Comparison of ENCODE assay signal across 27 mouse cellular contexts in genomic region chr12:16016621-16017020, GRCm38 (mm10).
DNase-seq lines count a peak whose midpoint lies in the region; ATAC-seq and TF ChIP-seq lines count a peak whose summit lies in the region.
"Had no signal": no experiment of that assay in that cellular context is flagged by ENCODE, and none has a peak within 500 bp of the region (broad histone marks: within the 10 kb centered on the region; RNA-seq: fewer than 3 reads in every experiment).

No protein-coding gene starts in this region.

- no peaks in the 10 kb centered on the region for H3K27me3 ChIP-seq in heart, embryonic 13.5 days (replicated peaks)
- H3K27me3 ChIP-seq in heart, embryonic 15.5 days: no peaks in the 10 kb centered on the region
- no peaks in the 10 kb centered on the region for H3K27me3 ChIP-seq in midbrain, postnatal 0 days (ENCODE audit: insufficient read depth, low read length)
- H3K27me3 ChIP-seq: embryonic facial prominence, embryonic 13.5 days; forebrain, embryonic 12.5 days; forebrain, embryonic 15.5 days had no signal

- H3K4me3 ChIP-seq in heart, embryonic 13.5 days: no peak overlapping the region
- no peak overlapping the region for H3K4me3 ChIP-seq in heart, embryonic 15.5 days
- H3K4me3 ChIP-seq in midbrain, postnatal 0 days (ENCODE audit: low read depth, low read length): no peak overlapping the region
- H3K4me3 ChIP-seq: embryonic facial prominence, embryonic 10.5 days; embryonic facial prominence, embryonic 13.5 days; erythroblast, embryonic 14.5 days; forebrain, embryonic 12.5 days; forebrain, embryonic 15.5 days had no signal

- H3K36me3 ChIP-seq in heart, embryonic 13.5 days: no peaks in the 10 kb centered on the region
- H3K36me3 ChIP-seq in heart, embryonic 15.5 days: no peaks in the 10 kb centered on the region
- no peaks in the 10 kb centered on the region for H3K36me3 ChIP-seq in midbrain, postnatal 0 days (ENCODE audit: insufficient read depth, low read length)
- H3K36me3 ChIP-seq: embryonic facial prominence, embryonic 10.5 days; embryonic facial prominence, embryonic 13.5 days; forebrain, embryonic 12.5 days; forebrain, embryonic 15.5 days had no signal

- H3K4me1 ChIP-seq in heart, embryonic 13.5 days: peaks cover 25% of the 10 kb centered on the region
- H3K4me1 ChIP-seq in heart, embryonic 15.5 days (replicated peaks): peaks cover 21% of the 10 kb centered on the region
- H3K4me1 ChIP-seq in midbrain, postnatal 0 days (ENCODE audit: insufficient read depth, low read length): no peaks in the 10 kb centered on the region
- H3K4me1 ChIP-seq: forebrain, embryonic 15.5 days had no signal

- no peak for ATAC-seq in heart, embryonic 13.5 days (ENCODE audit: extremely low read depth, insufficient number of reproducible peaks, low FRiP score, low TSS enrichment)
- peak; percentile 80 for ATAC-seq in heart, embryonic 15.5 days (replicated peaks; ENCODE audit: insufficient number of reproducible peaks, insufficient read depth, low FRiP score, low read depth)
- ATAC-seq in midbrain, postnatal 0 days (ENCODE audit: low FRiP score): no peak
- ATAC-seq: CD4-positive, CD25-positive, alpha-beta regulatory T cell, adult 4 months; forebrain, embryonic 15.5 days; hindbrain, postnatal 0 days; inflammation-experienced regulatory T-cells, adult 6 months; intestine, embryonic 16.5 days had no signal

- peak; percentile 38 for DNase-seq in heart, adult 8-10 months (ENCODE audit: low spot score)
- DNase-seq in heart, postnatal 36 days: no peak
- DNase-seq in heart, postnatal 10 days: peak; percentile 44 to 52
- DNase-seq in adrenal gland, postnatal 10 days: no peak
- DNase-seq in right cerebral cortex, postnatal 36 days (ENCODE audit: low spot score in 2 of 2): no peak
- DNase-seq in midbrain, postnatal 0 days (ENCODE audit: low spot score): no peak
- DNase-seq: adrenal gland, adult 2 months; adrenal gland, postnatal 25 days; cerebellum, adult 11-12 months; cerebellum, adult 8-10 months; cerebellum, postnatal 10 days; cerebellum, postnatal 36 days; embryo, embryonic 11 days; gastrocnemius, postnatal 25 days; kidney, adult 18-20 months had no signal

- no peak overlapping the region for H3K9ac ChIP-seq in heart, embryonic 13.5 days
- no peak overlapping the region for H3K9ac ChIP-seq in heart, embryonic 15.5 days
- no peak overlapping the region for H3K9ac ChIP-seq in midbrain, postnatal 0 days (replicated peaks; ENCODE audit: low read length, poor library complexity, severe bottlenecking)
- H3K9ac ChIP-seq: embryonic facial prominence, embryonic 13.5 days; forebrain, embryonic 12.5 days; forebrain, embryonic 15.5 days; hindbrain, embryonic 14.5 days had no signal

- H3K27ac ChIP-seq in heart, embryonic 13.5 days (replicated peaks): peak overlapping the region; percentile 64; the same call in 1 of the 2 replicates
- H3K27ac ChIP-seq in heart, embryonic 15.5 days: peak overlapping the region; percentile 69
- H3K27ac ChIP-seq in midbrain, postnatal 0 days (ENCODE audit: low read depth, low read length): no peak overlapping the region
- H3K27ac ChIP-seq: embryonic facial prominence, embryonic 10.5 days; embryonic facial prominence, embryonic 13.5 days; forebrain, embryonic 12.5 days; forebrain, embryonic 15.5 days; hindbrain, embryonic 14.5 days; hindbrain, postnatal 0 days had no signal

- TF ChIP-seq CTCF in midbrain, postnatal 0 days (IDR thresholded peaks at IDR 0.05): no peak

- no peak overlapping the region for H3K4me2 ChIP-seq in heart, embryonic 13.5 days
- no peak overlapping the region for H3K4me2 ChIP-seq in heart, embryonic 15.5 days
- H3K4me2 ChIP-seq in midbrain, postnatal 0 days (ENCODE audit: low read depth, low read length, poor library complexity, severe bottlenecking): no peak overlapping the region
- H3K4me2 ChIP-seq: embryonic facial prominence, embryonic 13.5 days; forebrain, embryonic 12.5 days; forebrain, embryonic 15.5 days; hindbrain, embryonic 14.5 days had no signal

- no peaks in the 10 kb centered on the region for H3K9me3 ChIP-seq in heart, embryonic 13.5 days
- no peaks in the 10 kb centered on the region for H3K9me3 ChIP-seq in heart, embryonic 15.5 days (replicated peaks)
- no peaks in the 10 kb centered on the region for H3K9me3 ChIP-seq in midbrain, postnatal 0 days (ENCODE audit: low read length)
- H3K9me3 ChIP-seq: embryonic facial prominence, embryonic 10.5 days; embryonic facial prominence, embryonic 13.5 days; forebrain, embryonic 12.5 days; forebrain, embryonic 15.5 days had no signal

- WGBS in heart, embryonic 13.5 days: 17% methylated on average over 1 of the region's 1 CpGs
- 32% methylated on average over 1 of the region's 1 CpGs for WGBS in heart, embryonic 15.5 days
- WGBS in midbrain, postnatal 0 days: 97% methylated on average over 1 of the region's 1 CpGs

- intact Hi-C loops in heart, postnatal 36 days (cut with DNase I): loop anchor here (10.0 kb wide), 1 partner anchor 482 kb away; no protein-coding TSS in a partner anchor
- intact Hi-C loops in heart, postnatal 10 days (cut with DNase I): loop anchor here (2.0 to 5.0 kb wide), 2 partner anchors 171 to 206 kb away; no protein-coding TSS in a partner anchor

Comparison
In these comparisons a context has a peak if more than half of its experiments do, and no peak if none do; other contexts are left out.
1. DNase-seq: peak in heart, adult 8-10 months (single experiment) and heart, postnatal 10 days (2 of 2); none in heart, postnatal 36 days (0 of 2), adrenal gland, postnatal 10 days (single experiment), right cerebral cortex, postnatal 36 days (0 of 2) and midbrain, postnatal 0 days (single experiment).